Mouse (Mus musculus): ENCODE data around the gene Gp6. TPM values are rescaled to one million over a fixed set of nuclear protein-coding genes. Genes with fewer than 3 reads are reported as not detected.
A peak's percentile ranks its signal among the peaks of the same experiment; 100 is the strongest.

Gp6 gene
- not detected in 2 replicates for polyA plus RNA-seq (2012; rRNA removed)

- WGBS, result 88% methylated on average over 1 of the region's 1 CpGs
- Histone ChIP-seq H3K4me1 (ENCODE audit: control insufficient read depth, insufficient read depth, low read length) (no peaks in the 10 kb centered on the region), H3K4me3 (replicated peaks; ENCODE audit: insufficient read depth, low read depth, low read length) (no peak within 1 kb of the TSS), H3K27ac (ENCODE audit: insufficient read depth, low read length) (no peak within 1 kb of the TSS), H3K27me3 (ENCODE audit: control insufficient read depth, insufficient read depth, low read length) (no peaks in the 10 kb centered on the region)
- DNase-seq, result no peak
- TF ChIP-seq CTCF (IDR thresholded peaks at IDR 0.05; ENCODE audit: borderline replicate concordance, insufficient read depth, low read depth, low read length) (no peak), POLR2A (IDR thresholded peaks at IDR 0.05; ENCODE audit: borderline replicate concordance, insufficient read depth, low read length) (no peak)
Observed at GRCm38 (mm10) chr7:4397730-4398129, at the start of gene Gp6. Gp6 (minus strand) TSS chr7:4397744.

DNA sequence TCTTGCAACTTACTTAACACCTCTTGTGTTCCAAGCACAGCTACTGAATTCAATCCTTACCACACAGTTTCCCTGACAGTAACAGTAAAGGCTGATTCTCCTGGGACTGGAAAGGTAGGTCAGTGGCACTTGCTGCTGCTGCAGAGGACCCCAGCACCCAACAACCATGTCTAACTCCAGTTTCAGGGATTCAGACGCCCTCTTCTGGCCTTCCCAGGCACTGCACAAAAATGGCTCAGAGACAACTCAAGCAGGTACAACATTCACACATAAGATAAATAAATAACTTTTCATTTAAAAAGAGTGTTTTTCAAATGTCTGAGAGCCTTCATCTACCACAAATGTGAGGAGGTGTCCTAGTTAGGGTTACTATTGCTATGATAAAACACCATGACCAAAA lies 49.6 kb upstream of the Gp6 start:
- TF ChIP-seq POLR2A (IDR thresholded peaks at IDR 0.05; ENCODE audit: borderline replicate concordance, insufficient read depth, low read length) (no peak), CTCF (IDR thresholded peaks at IDR 0.05; ENCODE audit: borderline replicate concordance, insufficient read depth, low read depth, low read length) (peak; percentile 21; the same call in 1 of the 2 replicates)
- Histone ChIP-seq H3K4me1 (ENCODE audit: control insufficient read depth, insufficient read depth, low read length) (0 out of 2 replicates have a peak, but pooled peaks cover 3% of the 10 kb centered on the region), H3K4me3 (replicated peaks; ENCODE audit: insufficient read depth, low read depth, low read length) (no peak overlapping the region), H3K27me3 (ENCODE audit: control insufficient read depth, insufficient read depth, low read length) (no peaks in the 10 kb centered on the region), H3K27ac (ENCODE audit: insufficient read depth, low read length) (no peak overlapping the region)
- no peak for DNase-seq
- 8% methylated on average over 1 of the region's 1 CpGs for WGBS

DNA sequence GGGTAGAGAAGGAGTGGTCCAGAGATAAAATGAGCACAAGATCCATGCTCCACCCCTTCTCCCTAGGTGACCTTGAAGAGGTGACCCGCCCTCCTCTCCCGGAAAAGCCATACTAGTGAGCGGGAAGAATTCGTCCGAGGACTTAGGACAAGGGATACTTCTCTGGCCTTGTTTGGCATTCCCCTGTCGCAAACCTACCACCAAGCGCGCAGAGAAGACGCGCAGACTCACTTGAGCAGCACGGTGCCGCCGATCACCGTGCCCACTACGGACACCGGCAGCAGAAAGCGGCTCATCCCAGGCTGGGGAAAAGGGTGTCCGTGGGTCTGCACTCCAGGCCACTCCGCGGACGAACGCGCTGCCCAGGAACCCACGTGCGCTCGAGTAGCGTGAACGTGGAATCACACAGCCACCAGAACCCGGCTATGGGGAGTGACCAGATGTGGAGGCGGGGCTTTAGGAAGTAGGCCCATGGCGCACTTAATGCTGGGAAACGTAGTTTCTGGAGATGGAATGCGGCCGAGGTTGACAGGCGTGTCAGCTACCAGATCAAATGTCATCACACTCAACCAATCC lies 47.8 kb upstream of the Gp6 start, which contains the start of gene Rdh13:
Rdh13 (minus strand) TSS at position 434 of the 576 bp plus-strand sequence.
- Histone ChIP-seq H3K27me3 (ENCODE audit: control insufficient read depth, insufficient read depth, low read length) (no peaks in the 10 kb centered on the region), H3K4me3 (replicated peaks; ENCODE audit: insufficient read depth, low read depth, low read length) (peak within 1 kb of the TSS; percentile 83), H3K27ac (ENCODE audit: insufficient read depth, low read length) (peak within 1 kb of the TSS; percentile 65), H3K4me1 (ENCODE audit: control insufficient read depth, insufficient read depth, low read length) (peaks cover 5% of the 10 kb centered on the region; the same call in 1 of the 2 replicates)
- WGBS, result under 1% methylated on average over 35 of the region's 35 CpGs
- peak; percentile 89 to 93 for DNase-seq
- TF ChIP-seq CTCF (IDR thresholded peaks at IDR 0.05; ENCODE audit: borderline replicate concordance, insufficient read depth, low read depth, low read length) (no peak), POLR2A (IDR thresholded peaks at IDR 0.05; ENCODE audit: borderline replicate concordance, insufficient read depth, low read length) (peak; percentile 70)

DNA sequence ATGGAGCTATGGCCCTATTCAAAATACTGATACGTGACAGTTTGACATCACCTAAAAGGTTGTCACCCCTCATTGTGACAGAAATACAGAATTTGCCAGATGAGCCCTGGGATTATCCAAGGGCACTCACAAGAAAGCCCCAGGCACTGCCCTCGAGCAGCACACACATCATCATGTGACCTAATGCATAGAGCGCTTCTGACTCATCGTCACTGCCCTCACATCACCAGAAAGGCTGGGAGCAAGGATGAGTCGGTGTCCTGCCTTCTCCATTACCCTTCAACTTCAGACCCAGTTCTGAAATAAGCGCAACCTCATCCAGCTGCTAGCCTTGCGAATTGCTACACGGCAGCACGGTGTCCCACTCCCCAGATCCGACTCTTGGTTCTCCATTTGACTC lies 43.0 kb upstream of the Gp6 start:
- 94% methylated on average over 10 of the region's 10 CpGs for WGBS
- Histone ChIP-seq H3K27ac (ENCODE audit: insufficient read depth, low read length) (no peak overlapping the region), H3K4me1 (ENCODE audit: control insufficient read depth, insufficient read depth, low read length) (peaks cover 5% of the 10 kb centered on the region; the same call in 1 of the 2 replicates), H3K27me3 (ENCODE audit: control insufficient read depth, insufficient read depth, low read length) (no peaks in the 10 kb centered on the region), H3K4me3 (replicated peaks; ENCODE audit: insufficient read depth, low read depth, low read length) (no peak overlapping the region)
- DNase-seq, result no peak
- TF ChIP-seq POLR2A (IDR thresholded peaks at IDR 0.05; ENCODE audit: borderline replicate concordance, insufficient read depth, low read length) (no peak), CTCF (IDR thresholded peaks at IDR 0.05; ENCODE audit: borderline replicate concordance, insufficient read depth, low read depth, low read length) (no peak)

- WGBS, result 86% methylated on average over 2 of the region's 2 CpGs
- Histone ChIP-seq H3K4me1 (ENCODE audit: control insufficient read depth, insufficient read depth, low read length) (peaks cover 2% of the 10 kb centered on the region; the same call in 1 of the 2 replicates), H3K27me3 (ENCODE audit: control insufficient read depth, insufficient read depth, low read length) (no peaks in the 10 kb centered on the region), H3K4me3 (replicated peaks; ENCODE audit: insufficient read depth, low read depth, low read length) (no peak overlapping the region), H3K27ac (ENCODE audit: insufficient read depth, low read length) (no peak overlapping the region)
- no peak for TF ChIP-seq POLR2A (IDR thresholded peaks at IDR 0.05; ENCODE audit: borderline replicate concordance, insufficient read depth, low read length)
- TF ChIP-seq CTCF (IDR thresholded peaks at IDR 0.05; ENCODE audit: borderline replicate concordance, insufficient read depth, low read depth, low read length), result no peak
- no peak for DNase-seq
Observed at GRCm38 (mm10) chr7:4437721-4438120, 40.2 kb upstream of the Gp6 start.

GRCm38 (mm10) chr7:4432026-4432425 lies 34.5 kb upstream of the Gp6 start:
- WGBS, result 94% methylated on average over 8 of the region's 8 CpGs
- no peaks in the 10 kb centered on the region for H3K4me1 ChIP-seq (ENCODE audit: control insufficient read depth, insufficient read depth, low read length)
- no peak for DNase-seq
- no peaks in the 10 kb centered on the region for H3K27me3 ChIP-seq (ENCODE audit: control insufficient read depth, insufficient read depth, low read length)
- H3K27ac ChIP-seq (ENCODE audit: insufficient read depth, low read length), result no peak overlapping the region
- H3K4me3 ChIP-seq (replicated peaks; ENCODE audit: insufficient read depth, low read depth, low read length), result no peak overlapping the region
- TF ChIP-seq POLR2A (IDR thresholded peaks at IDR 0.05; ENCODE audit: borderline replicate concordance, insufficient read depth, low read length) (no peak), CTCF (IDR thresholded peaks at IDR 0.05; ENCODE audit: borderline replicate concordance, insufficient read depth, low read depth, low read length) (no peak)

DNA sequence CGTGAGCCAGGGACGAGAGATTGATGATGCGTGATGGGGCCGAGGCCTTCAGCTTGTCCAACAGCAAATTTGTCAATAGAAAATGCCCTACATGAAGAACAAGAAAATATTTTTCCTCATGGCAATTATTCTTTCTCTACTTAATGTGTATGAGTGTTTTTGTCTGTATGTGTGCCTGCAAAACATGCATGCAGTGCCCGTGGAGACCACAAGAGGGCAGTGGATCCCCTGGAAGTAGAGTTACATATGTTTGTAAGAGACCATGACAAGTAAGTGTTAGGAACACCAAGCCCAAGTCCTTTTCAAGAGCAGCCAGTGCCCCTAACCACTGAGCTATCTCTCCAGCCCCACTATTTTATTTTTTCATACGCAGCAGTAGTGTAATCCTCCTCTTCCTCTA lies 34.0 kb upstream of the Gp6 start:
- no peaks in the 10 kb centered on the region for H3K27me3 ChIP-seq (ENCODE audit: control insufficient read depth, insufficient read depth, low read length)
- no peak for TF ChIP-seq POLR2A (IDR thresholded peaks at IDR 0.05; ENCODE audit: borderline replicate concordance, insufficient read depth, low read length)
- TF ChIP-seq CTCF (IDR thresholded peaks at IDR 0.05; ENCODE audit: borderline replicate concordance, insufficient read depth, low read depth, low read length), result peak; percentile 73
- no peaks in the 10 kb centered on the region for H3K4me1 ChIP-seq (ENCODE audit: control insufficient read depth, insufficient read depth, low read length)
- DNase-seq, result peak; percentile 26 to 46
- no peak overlapping the region for H3K4me3 ChIP-seq (replicated peaks; ENCODE audit: insufficient read depth, low read depth, low read length)
- no peak overlapping the region for H3K27ac ChIP-seq (ENCODE audit: insufficient read depth, low read length)
- 80% methylated on average over 6 of the region's 6 CpGs for WGBS

DNA sequence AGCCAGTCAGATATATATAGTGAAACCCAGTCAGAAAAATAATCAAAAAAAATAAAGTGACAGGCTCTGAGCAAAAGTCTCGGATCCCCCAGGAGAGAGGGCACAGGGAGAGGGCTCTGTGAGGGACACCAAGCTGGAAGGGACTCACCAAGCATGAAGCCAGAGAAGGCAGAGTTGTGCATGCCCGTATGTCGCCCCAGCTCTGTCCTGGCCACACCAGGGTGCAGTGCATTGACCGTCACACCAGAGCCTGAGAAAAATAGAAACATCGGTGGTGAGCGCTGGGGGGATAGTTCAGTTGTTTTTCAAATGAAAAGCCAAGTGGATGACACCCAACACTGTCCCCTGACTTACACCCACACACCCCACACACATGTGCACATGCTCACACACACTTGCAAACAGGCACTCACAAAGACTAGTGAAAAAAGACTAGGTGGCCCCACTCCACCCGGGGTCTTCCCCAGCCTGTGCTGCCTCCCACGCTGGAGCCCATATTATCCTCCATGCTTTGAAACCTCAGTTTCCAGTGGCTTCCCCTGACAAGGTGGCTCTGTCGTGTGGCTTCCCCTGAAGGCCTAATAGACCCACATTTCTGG lies 32.8 kb upstream of the Gp6 start:
- Histone ChIP-seq H3K27me3 (ENCODE audit: control insufficient read depth, insufficient read depth, low read length) (no peaks in the 10 kb centered on the region), H3K27ac (ENCODE audit: insufficient read depth, low read length) (no peak overlapping the region), H3K4me3 (replicated peaks; ENCODE audit: insufficient read depth, low read depth, low read length) (no peak overlapping the region), H3K4me1 (ENCODE audit: control insufficient read depth, insufficient read depth, low read length) (no peaks in the 10 kb centered on the region)
- 90% methylated on average over 9 of the region's 9 CpGs for WGBS
- no peak for TF ChIP-seq POLR2A (IDR thresholded peaks at IDR 0.05; ENCODE audit: borderline replicate concordance, insufficient read depth, low read length)
- no peak for TF ChIP-seq CTCF (IDR thresholded peaks at IDR 0.05; ENCODE audit: borderline replicate concordance, insufficient read depth, low read depth, low read length)
- no peak for DNase-seq

All from cerebellum, adult 2 months (tissue).